Mouse (Mus musculus): ENCODE measurements around the gene Olfml2a. TPM values are rescaled to one million over a fixed set of nuclear protein-coding genes. Genes with fewer than 3 reads are reported as not detected.

Gene Olfml2a
- polyA plus RNA-seq, 1 experiment from 2014 or later = 2.7 TPM

DNA sequence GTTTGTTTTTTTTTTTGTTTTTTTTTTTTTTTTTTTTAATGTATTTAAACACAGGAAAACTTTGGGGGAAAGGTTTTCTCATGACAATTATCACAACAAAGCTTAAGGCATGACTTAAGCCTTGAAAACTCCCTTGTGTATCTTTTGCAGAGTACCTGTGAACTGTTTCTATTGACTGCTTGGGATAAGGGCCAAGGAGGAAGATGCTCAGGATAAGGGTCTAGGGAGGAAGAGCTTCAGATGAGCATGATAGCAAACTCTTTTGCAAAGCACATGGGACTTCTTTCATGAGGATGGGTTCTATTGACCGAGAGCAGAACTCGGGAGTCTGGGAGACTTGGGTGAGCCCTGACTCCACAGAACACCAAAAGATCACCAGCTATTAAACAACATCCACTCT is 37.9 kb downstream of the Olfml2a start:
- H3K4me1 ChIP-seq (ENCODE audit: control insufficient read depth, insufficient read depth, low read length) = no peaks in the 10 kb centered on the region
- H3K9me3 ChIP-seq (ENCODE audit: control insufficient read depth, low read length) = no peaks in the 10 kb centered on the region
- no peaks in the 10 kb centered on the region for H3K36me3 ChIP-seq (ENCODE audit: control insufficient read depth, insufficient read depth, low read length)
- H3K27ac ChIP-seq (replicated peaks; ENCODE audit: low read depth, low read length) = no peak overlapping the region
- 93% methylated on average over 2 of the region's 2 CpGs for WGBS
- DNase-seq (ENCODE audit: low spot score) (no peak), ATAC-seq (ENCODE audit: insufficient number of reproducible peaks, low FRiP score, low TSS enrichment, low read depth) (no peak)
- no peak overlapping the region for H3K4me2 ChIP-seq (ENCODE audit: low read depth, severe bottlenecking)
- H3K4me3 ChIP-seq (ENCODE audit: low read depth, low read length) = no peak overlapping the region
- H3K9ac ChIP-seq (ENCODE audit: low read length) = no peak overlapping the region
- no peaks in the 10 kb centered on the region for H3K27me3 ChIP-seq (ENCODE audit: control insufficient read depth, insufficient read depth, low read length)

DNA sequence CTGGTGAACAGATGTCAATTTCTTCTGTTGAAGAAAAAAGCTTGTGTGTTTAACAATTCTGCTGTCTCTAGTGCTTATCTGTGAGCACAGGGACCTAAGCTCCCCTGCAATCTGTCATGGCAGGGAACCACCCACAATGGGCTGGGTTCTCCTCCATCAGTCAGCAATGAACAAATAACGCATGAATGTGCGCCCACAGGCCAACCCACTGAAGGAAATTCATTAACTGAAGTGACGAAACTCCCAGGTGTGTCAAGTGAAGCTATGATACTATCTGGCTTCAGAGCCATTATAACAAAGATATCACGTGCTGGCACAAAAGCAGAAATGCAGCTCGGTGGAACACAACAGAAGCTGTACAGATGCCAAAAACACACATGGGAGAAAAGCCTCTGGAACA is 38.3 kb downstream of the Olfml2a start:
- H3K4me1 ChIP-seq (ENCODE audit: control insufficient read depth, insufficient read depth, low read length) = no peaks in the 10 kb centered on the region
- no peak for ATAC-seq (ENCODE audit: insufficient number of reproducible peaks, low FRiP score, low TSS enrichment, low read depth)

DNA sequence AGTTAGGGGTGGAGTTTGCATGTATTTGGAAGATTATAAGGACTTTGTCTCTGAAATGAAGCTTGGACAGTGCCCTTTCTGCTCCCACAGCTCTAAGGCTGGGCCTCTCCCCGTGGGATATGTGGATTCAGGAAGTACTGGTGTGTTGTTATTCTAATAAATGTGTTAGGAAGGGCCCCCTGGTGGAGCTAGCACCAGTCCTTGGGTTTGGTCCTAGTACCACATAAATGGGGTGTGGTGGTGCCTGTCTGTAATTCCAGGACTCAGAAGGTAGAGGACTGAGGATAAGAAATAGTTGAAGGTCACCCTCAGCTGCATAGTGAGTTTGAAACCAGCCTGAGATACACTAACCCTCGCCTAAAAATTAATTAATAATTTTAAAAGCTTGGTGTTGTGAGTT is 41.4 kb downstream of the Olfml2a start:
- 43% methylated on average over 2 of the region's 2 CpGs for WGBS
- Histone ChIP-seq H3K4me3 (ENCODE audit: low read depth, low read length) (no peak overlapping the region), H3K9ac (ENCODE audit: low read length) (no peak overlapping the region), H3K27ac (replicated peaks; ENCODE audit: low read depth, low read length) (no peak overlapping the region), H3K9me3 (ENCODE audit: control insufficient read depth, low read length) (no peaks in the 10 kb centered on the region), H3K4me1 (ENCODE audit: control insufficient read depth, insufficient read depth, low read length) (no peaks in the 10 kb centered on the region), H3K27me3 (ENCODE audit: control insufficient read depth, insufficient read depth, low read length) (no peaks in the 10 kb centered on the region), H3K36me3 (ENCODE audit: control insufficient read depth, insufficient read depth, low read length) (no peaks in the 10 kb centered on the region), H3K4me2 (ENCODE audit: low read depth, severe bottlenecking) (no peak overlapping the region)
- DNase-seq (ENCODE audit: low spot score) (no peak), ATAC-seq (ENCODE audit: insufficient number of reproducible peaks, low FRiP score, low TSS enrichment, low read depth) (no peak)

More for the DNA sequence above, 38.3 kb downstream of the Olfml2a start:
- H3K9me3 ChIP-seq (ENCODE audit: control insufficient read depth, low read length) = no peaks in the 10 kb centered on the region
- H3K36me3 ChIP-seq (ENCODE audit: control insufficient read depth, insufficient read depth, low read length) = no peaks in the 10 kb centered on the region
- H3K4me2 ChIP-seq (ENCODE audit: low read depth, severe bottlenecking) = no peak overlapping the region
- 89% methylated on average over 5 of the region's 5 CpGs for WGBS
- H3K27ac ChIP-seq (replicated peaks; ENCODE audit: low read depth, low read length) = no peak overlapping the region
- DNase-seq (ENCODE audit: low spot score) = no peak
- no peak overlapping the region for H3K9ac ChIP-seq (ENCODE audit: low read length)
- H3K27me3 ChIP-seq (ENCODE audit: control insufficient read depth, insufficient read depth, low read length) = no peaks in the 10 kb centered on the region
- H3K4me3 ChIP-seq (ENCODE audit: low read depth, low read length) = no peak overlapping the region

DNA sequence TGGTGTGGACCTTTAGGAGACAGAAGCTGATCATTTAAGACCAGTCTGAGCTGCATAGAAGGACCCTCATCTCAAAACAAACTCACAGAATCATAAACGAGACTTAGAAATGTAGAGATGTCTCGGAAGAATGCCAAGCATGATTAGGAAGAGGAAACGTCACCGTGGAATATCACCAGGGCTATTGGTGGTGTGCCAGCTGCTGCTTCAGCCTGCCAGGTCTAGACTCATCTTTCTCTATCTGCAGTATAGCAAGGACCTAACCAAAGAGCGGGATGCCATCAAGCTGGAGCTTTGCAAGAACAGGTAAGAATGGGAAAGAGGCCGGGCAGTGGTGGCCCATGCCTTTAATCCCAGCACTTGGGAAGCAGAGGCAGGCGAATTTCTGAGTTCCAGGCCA is 41.9 kb downstream of the Olfml2a start:
- Histone ChIP-seq H3K27ac (replicated peaks; ENCODE audit: low read depth, low read length) (no peak overlapping the region), H3K27me3 (ENCODE audit: control insufficient read depth, insufficient read depth, low read length) (no peaks in the 10 kb centered on the region), H3K4me2 (ENCODE audit: low read depth, severe bottlenecking) (no peak overlapping the region), H3K9ac (ENCODE audit: low read length) (no peak overlapping the region), H3K4me1 (ENCODE audit: control insufficient read depth, insufficient read depth, low read length) (no peaks in the 10 kb centered on the region), H3K4me3 (ENCODE audit: low read depth, low read length) (no peak overlapping the region), H3K9me3 (ENCODE audit: control insufficient read depth, low read length) (no peaks in the 10 kb centered on the region), H3K36me3 (ENCODE audit: control insufficient read depth, insufficient read depth, low read length) (no peaks in the 10 kb centered on the region)
- DNase-seq (ENCODE audit: low spot score) (no peak), ATAC-seq (ENCODE audit: insufficient number of reproducible peaks, low FRiP score, low TSS enrichment, low read depth) (no peak)
- 86% methylated on average over 7 of the region's 7 CpGs for WGBS

DNA sequence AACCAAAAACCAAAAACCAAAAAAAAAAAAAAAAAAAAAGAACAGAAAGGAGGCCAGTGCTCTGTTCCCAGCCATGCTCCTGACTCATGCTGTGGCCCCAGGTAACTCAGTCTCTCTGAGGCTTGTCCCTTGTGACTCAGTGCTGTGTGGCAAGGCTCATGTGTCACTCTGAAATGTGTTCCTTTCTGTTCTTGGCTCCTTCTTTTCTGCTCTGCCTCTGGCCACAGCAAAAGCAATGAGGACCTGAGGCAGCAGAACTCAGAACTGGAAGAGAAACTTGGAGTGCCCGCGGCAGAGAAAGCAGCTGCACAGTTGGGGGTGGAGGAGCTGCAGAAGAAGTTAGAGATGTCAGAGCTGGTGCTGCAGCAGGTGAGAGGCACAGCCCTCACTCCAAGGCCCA is 42.4 kb downstream of the Olfml2a start:
- H3K27me3 ChIP-seq (ENCODE audit: control insufficient read depth, insufficient read depth, low read length) = no peaks in the 10 kb centered on the region
- no peaks in the 10 kb centered on the region for H3K4me1 ChIP-seq (ENCODE audit: control insufficient read depth, insufficient read depth, low read length)
- no peak overlapping the region for H3K27ac ChIP-seq (replicated peaks; ENCODE audit: low read depth, low read length)
- WGBS = 39% methylated on average over 2 of the region's 2 CpGs
- no peaks in the 10 kb centered on the region for H3K36me3 ChIP-seq (ENCODE audit: control insufficient read depth, insufficient read depth, low read length)
- ATAC-seq (ENCODE audit: insufficient number of reproducible peaks, low FRiP score, low TSS enrichment, low read depth) = no peak
- no peak overlapping the region for H3K4me2 ChIP-seq (ENCODE audit: low read depth, severe bottlenecking)
- no peak for DNase-seq (ENCODE audit: low spot score)
- no peak overlapping the region for H3K9ac ChIP-seq (ENCODE audit: low read length)
- H3K9me3 ChIP-seq (ENCODE audit: control insufficient read depth, low read length) = no peaks in the 10 kb centered on the region
- no peak overlapping the region for H3K4me3 ChIP-seq (ENCODE audit: low read depth, low read length)

DNA sequence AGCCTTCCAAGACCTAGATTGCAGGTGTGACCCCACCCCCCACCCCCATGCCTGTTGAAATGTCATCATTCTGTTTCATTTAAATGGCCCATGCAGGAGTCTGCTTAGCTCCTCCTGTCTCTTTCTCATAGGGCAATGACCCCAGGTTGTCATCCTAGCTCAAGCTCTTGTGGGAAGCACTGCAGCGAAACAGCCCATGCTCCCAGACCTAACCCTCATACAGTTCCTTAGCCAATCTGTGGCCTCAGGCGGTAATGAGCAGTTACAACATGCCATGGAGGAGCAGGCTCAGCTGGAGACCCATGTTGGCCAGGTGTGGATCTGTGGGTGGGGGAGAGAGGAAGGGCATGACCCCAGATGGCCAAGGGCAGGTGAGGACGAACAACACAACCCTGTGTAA is 43.4 kb downstream of the Olfml2a start:
- ATAC-seq (ENCODE audit: insufficient number of reproducible peaks, low FRiP score, low TSS enrichment, low read depth) (no peak), DNase-seq (ENCODE audit: low spot score) (no peak)
- Histone ChIP-seq H3K9ac (ENCODE audit: low read length) (no peak overlapping the region), H3K4me1 (ENCODE audit: control insufficient read depth, insufficient read depth, low read length) (no peaks in the 10 kb centered on the region), H3K27me3 (ENCODE audit: control insufficient read depth, insufficient read depth, low read length) (no peaks in the 10 kb centered on the region), H3K27ac (replicated peaks; ENCODE audit: low read depth, low read length) (no peak overlapping the region), H3K4me3 (ENCODE audit: low read depth, low read length) (no peak overlapping the region), H3K36me3 (ENCODE audit: control insufficient read depth, insufficient read depth, low read length) (no peaks in the 10 kb centered on the region), H3K4me2 (ENCODE audit: low read depth, severe bottlenecking) (no peak overlapping the region), H3K9me3 (ENCODE audit: control insufficient read depth, low read length) (no peaks in the 10 kb centered on the region)
- WGBS = 69% methylated on average over 3 of the region's 3 CpGs

DNA sequence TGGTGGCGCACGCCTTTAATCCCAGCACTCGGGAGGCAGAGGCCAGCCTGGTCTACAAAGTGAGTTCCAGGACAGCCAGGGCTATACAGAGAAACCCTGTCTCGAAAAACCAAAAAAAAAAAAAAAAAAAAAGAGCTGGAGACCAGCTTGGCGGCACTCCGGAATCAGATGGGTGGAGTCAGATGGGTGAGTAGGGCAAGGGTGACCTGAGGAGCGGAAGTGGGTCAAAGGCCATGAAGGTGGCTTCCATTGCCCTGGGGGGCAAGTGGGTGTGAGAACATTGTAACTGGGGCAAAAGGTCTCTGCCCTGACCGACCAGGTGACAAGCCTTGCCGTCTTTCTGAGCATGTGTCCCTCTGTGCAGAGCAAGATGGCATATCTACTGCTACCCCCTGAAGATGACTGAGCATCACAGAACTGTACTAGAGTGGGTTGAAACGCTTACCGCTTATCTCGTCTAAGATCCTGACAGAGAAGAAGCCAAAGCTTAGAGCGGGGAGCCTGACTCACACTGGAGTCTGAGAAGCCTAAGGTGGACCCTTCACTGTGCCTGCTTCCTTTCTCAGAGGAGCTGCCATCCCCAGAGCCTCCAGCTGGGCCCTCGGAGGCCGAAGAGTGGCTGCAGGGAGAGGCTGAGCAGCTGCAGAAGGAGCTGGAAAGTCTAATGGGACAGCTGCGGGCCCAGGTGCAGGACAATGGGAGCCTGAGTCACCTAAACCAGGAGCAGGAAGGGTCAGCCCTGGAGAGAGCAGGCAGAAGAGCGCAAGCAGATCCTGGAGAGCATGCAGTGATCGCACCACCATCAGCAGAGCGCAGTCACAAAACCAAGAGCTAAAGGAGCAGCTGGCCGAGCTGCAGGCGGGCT is 44.4 kb downstream of the Olfml2a start:
- no peak overlapping the region for H3K27ac ChIP-seq (replicated peaks; ENCODE audit: low read depth, low read length)
- H3K4me2 ChIP-seq (ENCODE audit: low read depth, severe bottlenecking) = no peak overlapping the region
- no peak overlapping the region for H3K4me3 ChIP-seq (ENCODE audit: low read depth, low read length)
- no peaks in the 10 kb centered on the region for H3K36me3 ChIP-seq (ENCODE audit: control insufficient read depth, insufficient read depth, low read length)
- DNase-seq (ENCODE audit: low spot score) (no peak), ATAC-seq (ENCODE audit: insufficient number of reproducible peaks, low FRiP score, low TSS enrichment, low read depth) (no peak)
- H3K4me1 ChIP-seq (ENCODE audit: control insufficient read depth, insufficient read depth, low read length) = no peaks in the 10 kb centered on the region
- no peaks in the 10 kb centered on the region for H3K9me3 ChIP-seq (ENCODE audit: control insufficient read depth, low read length)
- H3K27me3 ChIP-seq (ENCODE audit: control insufficient read depth, insufficient read depth, low read length) = no peaks in the 10 kb centered on the region
- 82% methylated on average over 21 of the region's 21 CpGs for WGBS
- no peak overlapping the region for H3K9ac ChIP-seq (ENCODE audit: low read length)

DNA sequence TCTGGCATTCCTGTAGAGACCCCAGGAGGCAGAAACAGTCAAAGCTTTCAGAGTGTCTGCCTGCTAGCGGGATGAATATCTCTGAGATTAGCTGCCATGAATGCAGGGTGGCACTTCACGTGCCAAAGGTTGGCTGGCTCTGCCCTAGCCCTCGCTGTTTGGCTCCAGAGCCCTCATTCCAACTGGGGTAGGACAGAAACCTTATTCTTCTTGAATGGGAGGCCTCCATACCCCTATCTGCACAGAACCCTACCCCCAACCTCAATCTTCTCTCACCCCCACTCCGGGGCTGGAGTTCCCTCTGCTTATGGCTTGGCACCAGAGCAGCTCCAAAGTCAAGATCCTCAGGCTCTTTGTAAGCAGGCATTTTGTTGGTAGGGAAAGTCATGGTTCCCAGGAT is 46.1 kb downstream of the Olfml2a start:
- WGBS = 80% methylated on average over 4 of the region's 4 CpGs
- ATAC-seq (ENCODE audit: insufficient number of reproducible peaks, low FRiP score, low TSS enrichment, low read depth) (no peak), DNase-seq (ENCODE audit: low spot score) (no peak)

DNA sequence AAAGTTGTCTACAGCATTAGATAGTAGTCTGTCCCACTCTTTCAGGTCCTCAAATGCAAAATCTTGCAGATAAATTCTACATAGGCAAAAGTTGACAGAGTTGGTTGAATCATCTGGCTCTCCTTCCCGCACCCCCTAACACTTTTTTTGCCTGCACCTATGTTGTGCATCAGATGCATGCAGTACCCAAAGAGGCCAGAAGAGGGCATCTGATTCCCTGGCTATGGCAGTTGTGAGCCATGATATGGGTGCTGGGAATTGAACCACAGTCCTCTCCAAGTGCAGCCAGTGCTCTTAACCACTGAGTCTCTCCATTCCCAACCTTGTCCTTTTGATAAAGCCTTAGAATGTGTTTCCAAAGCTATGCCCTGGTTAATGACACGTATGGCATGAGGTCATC is 51.7 kb downstream of the Olfml2a start:
- ATAC-seq (ENCODE audit: insufficient number of reproducible peaks, low FRiP score, low TSS enrichment, low read depth) (no peak), DNase-seq (ENCODE audit: low spot score) (no peak)
- H3K4me2 ChIP-seq (ENCODE audit: low read depth, severe bottlenecking) = no peak overlapping the region
- no peaks in the 10 kb centered on the region for H3K36me3 ChIP-seq (ENCODE audit: control insufficient read depth, insufficient read depth, low read length)
- H3K9ac ChIP-seq (ENCODE audit: low read length) = no peak overlapping the region
- no peak overlapping the region for H3K4me3 ChIP-seq (ENCODE audit: low read depth, low read length)
- no peak overlapping the region for H3K27ac ChIP-seq (replicated peaks; ENCODE audit: low read depth, low read length)
- H3K27me3 ChIP-seq (ENCODE audit: control insufficient read depth, insufficient read depth, low read length) = no peaks in the 10 kb centered on the region
- no peaks in the 10 kb centered on the region for H3K9me3 ChIP-seq (ENCODE audit: control insufficient read depth, low read length)
- H3K4me1 ChIP-seq (ENCODE audit: control insufficient read depth, insufficient read depth, low read length) = no peaks in the 10 kb centered on the region
- WGBS = 98% methylated on average over 2 of the region's 2 CpGs

More for the DNA sequence above, 46.1 kb downstream of the Olfml2a start:
- H3K9ac ChIP-seq (ENCODE audit: low read length) = no peak overlapping the region
- no peak overlapping the region for H3K4me3 ChIP-seq (ENCODE audit: low read depth, low read length)
- no peaks in the 10 kb centered on the region for H3K4me1 ChIP-seq (ENCODE audit: control insufficient read depth, insufficient read depth, low read length)
- H3K9me3 ChIP-seq (ENCODE audit: control insufficient read depth, low read length) = no peaks in the 10 kb centered on the region
- H3K27ac ChIP-seq (replicated peaks; ENCODE audit: low read depth, low read length) = no peak overlapping the region
- no peak overlapping the region for H3K4me2 ChIP-seq (ENCODE audit: low read depth, severe bottlenecking)
- no peaks in the 10 kb centered on the region for H3K36me3 ChIP-seq (ENCODE audit: control insufficient read depth, insufficient read depth, low read length)
- no peaks in the 10 kb centered on the region for H3K27me3 ChIP-seq (ENCODE audit: control insufficient read depth, insufficient read depth, low read length)

Data from limb, embryonic 11.5 days (tissue).